Mouse (Mus musculus): Measurements from ENCODE around the gene Zfp286. TPM values are rescaled to one million over a fixed set of nuclear protein-coding genes. Genes with fewer than 3 reads are reported as not detected.

Gene Zfp286
- polyA plus RNA-seq, 1 experiment from 2014 or later = 14.8 TPM

GRCm38 (mm10) chr11:62741186-62741585 is 48.1 kb downstream of the Zfp286 start:
- ATAC-seq (ENCODE audit: low read depth) = no peak
- 88% methylated on average over 2 of the region's 2 CpGs for WGBS
- Histone ChIP-seq H3K4me2 (ENCODE audit: low read depth, low read length) (no peak overlapping the region), H3K4me3 (ENCODE audit: low read length) (no peak overlapping the region), H3K27me3 (ENCODE audit: control insufficient read depth, insufficient read depth, low read depth, low read length) (no peaks in the 10 kb centered on the region), H3K9me3 (ENCODE audit: control insufficient read depth, low read length) (no peaks in the 10 kb centered on the region), H3K9ac (ENCODE audit: low read length) (no peak overlapping the region), H3K4me1 (replicated peaks; ENCODE audit: control insufficient read depth, insufficient read depth, low read length) (peaks cover 8% of the 10 kb centered on the region; the same call in 1 of the 2 replicates), H3K27ac (ENCODE audit: low read length) (no peak overlapping the region), H3K36me3 (ENCODE audit: control insufficient read depth, insufficient read depth, low read length) (no peaks in the 10 kb centered on the region)

GRCm38 (mm10) chr11:62732665-62733064 is 56.6 kb downstream of the Zfp286 start:
- no peak overlapping the region for H3K4me3 ChIP-seq (ENCODE audit: low read length)
- no peak overlapping the region for H3K9ac ChIP-seq (ENCODE audit: low read length)
- H3K36me3 ChIP-seq (ENCODE audit: control insufficient read depth, insufficient read depth, low read length) = no peaks in the 10 kb centered on the region; the same call in 1 of the 2 replicates
- H3K27ac ChIP-seq (ENCODE audit: low read length) = no peak overlapping the region
- no peak for ATAC-seq (ENCODE audit: low read depth)
- peaks cover 6% of the 10 kb centered on the region; the same call in 1 of the 2 replicates for H3K4me1 ChIP-seq (replicated peaks; ENCODE audit: control insufficient read depth, insufficient read depth, low read length)
- WGBS = 76% methylated on average over 3 of the region's 3 CpGs
- H3K27me3 ChIP-seq (ENCODE audit: control insufficient read depth, insufficient read depth, low read depth, low read length) = no peaks in the 10 kb centered on the region
- no peak overlapping the region for H3K4me2 ChIP-seq (ENCODE audit: low read depth, low read length)
- H3K9me3 ChIP-seq (ENCODE audit: control insufficient read depth, low read length) = no peaks in the 10 kb centered on the region

- H3K4me2 ChIP-seq (ENCODE audit: low read depth, low read length) = peak overlapping the region; percentile 90
- H3K9ac ChIP-seq (ENCODE audit: low read length) = no peak overlapping the region
- ATAC-seq (ENCODE audit: low read depth) = no peak
- no peaks in the 10 kb centered on the region for H3K27me3 ChIP-seq (ENCODE audit: control insufficient read depth, insufficient read depth, low read depth, low read length)
- H3K4me1 ChIP-seq (replicated peaks; ENCODE audit: control insufficient read depth, insufficient read depth, low read length) = peaks cover 6% of the 10 kb centered on the region; the same call in 1 of the 2 replicates
- H3K9me3 ChIP-seq (ENCODE audit: control insufficient read depth, low read length) = no peaks in the 10 kb centered on the region
- peaks cover 2% of the 10 kb centered on the region; the same call in 1 of the 2 replicates for H3K36me3 ChIP-seq (ENCODE audit: control insufficient read depth, insufficient read depth, low read length)
- 16% methylated on average over 5 of the region's 5 CpGs for WGBS
- no peak overlapping the region for H3K27ac ChIP-seq (ENCODE audit: low read length)
- peak overlapping the region; percentile 63 for H3K4me3 ChIP-seq (ENCODE audit: low read length)
These were observed 57.3 kb downstream of the Zfp286 start for GRCm38 (mm10) chr11:62732022-62732387.

GRCm38 (mm10) chr11:62731311-62732021 is 57.8 kb downstream of the Zfp286 start, which contains the start of gene Zfp287:
Gene Zfp287 (minus strand): TSS chr11:62731905.
- peaks cover 2% of the 10 kb centered on the region; the same call in 1 of the 2 replicates for H3K36me3 ChIP-seq (ENCODE audit: control insufficient read depth, insufficient read depth, low read length)
- H3K27me3 ChIP-seq (ENCODE audit: control insufficient read depth, insufficient read depth, low read depth, low read length) = no peaks in the 10 kb centered on the region
- peak within 1 kb of the TSS; percentile 90 for H3K4me2 ChIP-seq (ENCODE audit: low read depth, low read length)
- H3K27ac ChIP-seq (ENCODE audit: low read length) = peak within 1 kb of the TSS; percentile 38
- WGBS = 2% methylated on average over 47 of the region's 48 CpGs
- peak; percentile 98 for ATAC-seq (ENCODE audit: low read depth)
- peaks cover 6% of the 10 kb centered on the region; the same call in 1 of the 2 replicates for H3K4me1 ChIP-seq (replicated peaks; ENCODE audit: control insufficient read depth, insufficient read depth, low read length)
- peak within 1 kb of the TSS; percentile 63 for H3K4me3 ChIP-seq (ENCODE audit: low read length)
- peak within 1 kb of the TSS; percentile 72 for H3K9ac ChIP-seq (ENCODE audit: low read length)
- no peaks in the 10 kb centered on the region for H3K9me3 ChIP-seq (ENCODE audit: control insufficient read depth, low read length)

DNA sequence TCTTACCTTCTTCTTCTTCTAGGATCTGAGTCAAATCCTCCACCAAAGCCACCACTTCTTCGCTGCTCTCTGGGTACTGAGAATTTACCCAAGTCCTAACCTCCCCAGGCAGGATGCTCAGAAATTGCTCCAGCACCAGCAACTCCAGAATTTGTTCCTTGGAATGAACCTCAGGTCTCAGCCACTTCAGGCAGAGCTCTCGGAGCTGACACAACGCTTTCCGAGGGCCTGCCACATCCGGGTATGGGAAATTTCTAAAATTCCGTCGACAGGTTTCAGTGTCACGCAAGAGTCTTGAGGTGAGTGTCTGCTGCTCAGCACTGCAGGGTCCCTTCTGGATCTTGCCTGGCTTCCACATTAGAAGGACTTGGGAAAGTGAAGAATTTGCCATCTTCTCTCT is 61.0 kb downstream of the Zfp286 start:
- no peak overlapping the region for H3K9ac ChIP-seq (ENCODE audit: low read length)
- H3K27ac ChIP-seq (ENCODE audit: low read length) = no peak overlapping the region
- no peaks in the 10 kb centered on the region for H3K27me3 ChIP-seq (ENCODE audit: control insufficient read depth, insufficient read depth, low read depth, low read length)
- H3K4me1 ChIP-seq (replicated peaks; ENCODE audit: control insufficient read depth, insufficient read depth, low read length) = peaks cover 6% of the 10 kb centered on the region; the same call in 1 of the 2 replicates
- H3K4me2 ChIP-seq (ENCODE audit: low read depth, low read length) = no peak overlapping the region
- H3K9me3 ChIP-seq (ENCODE audit: control insufficient read depth, low read length) = no peaks in the 10 kb centered on the region
- ATAC-seq (ENCODE audit: low read depth) = no peak
- H3K4me3 ChIP-seq (ENCODE audit: low read length) = no peak overlapping the region
- 85% methylated on average over 8 of the region's 8 CpGs for WGBS
- peaks cover 2% of the 10 kb centered on the region; the same call in 1 of the 2 replicates for H3K36me3 ChIP-seq (ENCODE audit: control insufficient read depth, insufficient read depth, low read length)

GRCm38 (mm10) chr11:62710657-62711056 is 78.6 kb downstream of the Zfp286 start:
- no peak overlapping the region for H3K9ac ChIP-seq (ENCODE audit: low read length)

DNA sequence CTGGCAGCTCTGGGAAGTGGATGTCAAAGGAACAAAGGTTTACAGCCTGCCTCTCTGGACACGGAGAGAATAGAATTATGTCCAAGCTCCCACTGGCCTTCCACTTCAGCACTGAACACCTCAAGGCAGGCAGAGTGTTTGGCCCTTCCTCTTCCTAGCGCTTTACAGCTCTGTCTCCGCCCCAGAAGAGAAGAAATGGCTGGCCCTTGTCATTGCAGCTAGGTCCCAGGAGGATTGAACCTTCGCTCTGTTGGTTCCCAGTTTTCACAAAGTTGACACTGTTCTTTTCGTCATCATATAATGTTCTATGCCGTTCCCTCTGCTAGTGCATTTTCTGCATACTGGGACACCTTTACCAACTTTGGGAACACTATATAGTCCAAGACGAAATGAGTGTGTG is 81.0 kb downstream of the Zfp286 start:
- ATAC-seq (ENCODE audit: low read depth) = no peak
- Histone ChIP-seq H3K9ac (ENCODE audit: low read length) (no peak overlapping the region), H3K27me3 (ENCODE audit: control insufficient read depth, insufficient read depth, low read depth, low read length) (no peaks in the 10 kb centered on the region), H3K4me2 (ENCODE audit: low read depth, low read length) (no peak overlapping the region), H3K9me3 (ENCODE audit: control insufficient read depth, low read length) (no peaks in the 10 kb centered on the region), H3K4me3 (ENCODE audit: low read length) (no peak overlapping the region), H3K36me3 (ENCODE audit: control insufficient read depth, insufficient read depth, low read length) (0 out of 2 replicates have a peak, but pooled peaks cover 2% of the 10 kb centered on the region), H3K4me1 (replicated peaks; ENCODE audit: control insufficient read depth, insufficient read depth, low read length) (no peaks in the 10 kb centered on the region), H3K27ac (ENCODE audit: low read length) (no peak overlapping the region)
- 74% methylated on average over 7 of the region's 7 CpGs for WGBS

More at GRCm38 (mm10) chr11:62710657-62711056, 78.6 kb downstream of the Zfp286 start:
- H3K4me2 ChIP-seq (ENCODE audit: low read depth, low read length) = no peak overlapping the region
- H3K9me3 ChIP-seq (ENCODE audit: control insufficient read depth, low read length) = no peaks in the 10 kb centered on the region
- H3K27ac ChIP-seq (ENCODE audit: low read length) = no peak overlapping the region
- no peaks in the 10 kb centered on the region for H3K4me1 ChIP-seq (replicated peaks; ENCODE audit: control insufficient read depth, insufficient read depth, low read length)
- 76% methylated on average over 5 of the region's 5 CpGs for WGBS
- H3K27me3 ChIP-seq (ENCODE audit: control insufficient read depth, insufficient read depth, low read depth, low read length) = no peaks in the 10 kb centered on the region
- no peak for ATAC-seq (ENCODE audit: low read depth)
- peaks cover 10% of the 10 kb centered on the region for H3K36me3 ChIP-seq (ENCODE audit: control insufficient read depth, insufficient read depth, low read length)
- H3K4me3 ChIP-seq (ENCODE audit: low read length) = no peak overlapping the region

GRCm38 (mm10) chr11:62706141-62706540 is 83.1 kb downstream of the Zfp286 start:
- Histone ChIP-seq H3K27me3 (ENCODE audit: control insufficient read depth, insufficient read depth, low read depth, low read length) (no peaks in the 10 kb centered on the region), H3K4me2 (ENCODE audit: low read depth, low read length) (no peak overlapping the region), H3K9me3 (ENCODE audit: control insufficient read depth, low read length) (no peaks in the 10 kb centered on the region), H3K4me1 (replicated peaks; ENCODE audit: control insufficient read depth, insufficient read depth, low read length) (no peaks in the 10 kb centered on the region), H3K27ac (ENCODE audit: low read length) (no peak overlapping the region), H3K9ac (ENCODE audit: low read length) (no peak overlapping the region), H3K36me3 (ENCODE audit: control insufficient read depth, insufficient read depth, low read length) (no peaks in the 10 kb centered on the region), H3K4me3 (ENCODE audit: low read length) (no peak overlapping the region)
- 81% methylated on average over 2 of the region's 2 CpGs for WGBS
- ATAC-seq (ENCODE audit: low read depth) = no peak

Measured in lung, embryonic 16.5 days (tissue).